Mouse (Mus musculus) embryonic facial prominence, embryonic 13.5 days (tissue): ENCODE data around the gene Map3k21. TPM values are rescaled to one million over a fixed set of nuclear protein-coding genes. Genes with fewer than 3 reads are reported as not detected.

Experiments
- ATAC-seq: fragments of 200-750 bp; cut with Nextera tagmentation; 2 replicates; pipeline ENCODE4 v1.8.0; 2017; ENCODE audit warnings: low read depth; ENCODE audit not compliant: insufficient number of reproducible peaks, insufficient read depth, low FRiP score, low TSS enrichment
- H3K27ac ChIP-seq: fragments of 300-500 bp; sonication (generic); 2 replicates; pipeline ENCODE4 v1.5.1; 2015; ENCODE audit warnings: moderate library complexity, mild to moderate bottlenecking, inconsistent platforms
- H3K27me3 ChIP-seq: fragments of 300-500 bp; sonication (generic); 2 replicates; pipeline ENCODE4 v1.6.1; 2015; ENCODE audit warnings: mild to moderate bottlenecking, inconsistent platforms
- H3K36me3 ChIP-seq: fragments of 300-500 bp; sonication (generic); 2 replicates; pipeline ENCODE4 v1.6.1; 2015; ENCODE audit warnings: mild to moderate bottlenecking, inconsistent platforms
- H3K4me1 ChIP-seq: fragments of 300-500 bp; sonication (generic); 2 replicates; pipeline ENCODE4 v1.6.1; 2015; ENCODE audit warnings: inconsistent platforms
- H3K4me2 ChIP-seq: fragments of 300-500 bp; sonication (generic); 2 replicates; pipeline ENCODE4 v1.6.1; 2015; ENCODE audit warnings: moderate library complexity, mild to moderate bottlenecking, inconsistent platforms
- H3K4me3 ChIP-seq: fragments of 300-500 bp; sonication (generic); 2 replicates; pipeline ENCODE4 v1.5.1; 2015; ENCODE audit warnings: mild to moderate bottlenecking, inconsistent platforms
- H3K9ac ChIP-seq: fragments of 300-500 bp; sonication (generic); 2 replicates; pipeline ENCODE4 v1.6.1; 2015; ENCODE audit warnings: mild to moderate bottlenecking, inconsistent platforms
- H3K9me3 ChIP-seq: fragments of 300-500 bp; sonication (generic); 2 replicates; pipeline ENCODE4 v1.6.1; 2016; ENCODE audit warnings: inconsistent platforms
- WGBS: fragments of 180-500 bp; shearing (Covaris S2); methylation state at CpG from one replicate; pipeline ENCODE4 v1.1.7; 2015; ENCODE audit warnings: mixed read lengths; 5-methylcytosine and 5-hydroxymethylcytosine counted together
- polyA plus RNA-seq: library from polyadenylated mRNA; unstranded; fragments of >200 nt; fragmentation: Nextera tagmentation; extraction: Ambion mirVana; gene quantifications from 2 replicates; pipeline ENCODE4 v1.2.1, GENCODE M21; 2015

The Map3k21 gene
- polyA plus RNA-seq, 1 experiment from 2014 or later: 0.14 TPM

DNA sequence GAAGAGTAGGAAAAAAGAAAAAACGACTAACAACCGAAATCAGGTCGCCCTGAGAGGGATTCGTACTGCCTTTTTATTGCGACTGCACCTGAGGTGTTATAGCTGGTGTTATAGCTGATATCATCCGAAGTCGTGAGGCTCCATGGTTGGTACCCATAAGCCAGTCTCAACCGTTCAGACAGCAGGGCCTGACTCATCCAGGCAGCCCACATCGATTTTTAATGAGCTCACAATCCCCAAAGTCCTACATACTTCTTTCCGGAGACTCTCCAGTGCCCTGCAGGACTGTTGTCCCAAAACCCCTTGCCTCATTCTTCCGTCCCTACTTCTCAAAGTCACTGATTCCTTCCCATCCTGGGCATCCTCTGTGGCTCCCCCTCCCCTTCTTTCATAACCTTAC is 12.9 kb upstream of the Map3k21 start:
- Histone ChIP-seq H3K4me3 (no peak overlapping the region), H3K27ac (no peak overlapping the region), H3K4me2 (no peak overlapping the region), H3K4me1 (peaks cover 10% of the 10 kb centered on the region), H3K27me3 (peaks cover 40% of the 10 kb centered on the region), H3K36me3 (no peaks in the 10 kb centered on the region), H3K9me3 (no peaks in the 10 kb centered on the region), H3K9ac (no peak overlapping the region)
- ATAC-seq: no peak
- 57% methylated on average over 11 of the region's 11 CpGs for WGBS

DNA sequence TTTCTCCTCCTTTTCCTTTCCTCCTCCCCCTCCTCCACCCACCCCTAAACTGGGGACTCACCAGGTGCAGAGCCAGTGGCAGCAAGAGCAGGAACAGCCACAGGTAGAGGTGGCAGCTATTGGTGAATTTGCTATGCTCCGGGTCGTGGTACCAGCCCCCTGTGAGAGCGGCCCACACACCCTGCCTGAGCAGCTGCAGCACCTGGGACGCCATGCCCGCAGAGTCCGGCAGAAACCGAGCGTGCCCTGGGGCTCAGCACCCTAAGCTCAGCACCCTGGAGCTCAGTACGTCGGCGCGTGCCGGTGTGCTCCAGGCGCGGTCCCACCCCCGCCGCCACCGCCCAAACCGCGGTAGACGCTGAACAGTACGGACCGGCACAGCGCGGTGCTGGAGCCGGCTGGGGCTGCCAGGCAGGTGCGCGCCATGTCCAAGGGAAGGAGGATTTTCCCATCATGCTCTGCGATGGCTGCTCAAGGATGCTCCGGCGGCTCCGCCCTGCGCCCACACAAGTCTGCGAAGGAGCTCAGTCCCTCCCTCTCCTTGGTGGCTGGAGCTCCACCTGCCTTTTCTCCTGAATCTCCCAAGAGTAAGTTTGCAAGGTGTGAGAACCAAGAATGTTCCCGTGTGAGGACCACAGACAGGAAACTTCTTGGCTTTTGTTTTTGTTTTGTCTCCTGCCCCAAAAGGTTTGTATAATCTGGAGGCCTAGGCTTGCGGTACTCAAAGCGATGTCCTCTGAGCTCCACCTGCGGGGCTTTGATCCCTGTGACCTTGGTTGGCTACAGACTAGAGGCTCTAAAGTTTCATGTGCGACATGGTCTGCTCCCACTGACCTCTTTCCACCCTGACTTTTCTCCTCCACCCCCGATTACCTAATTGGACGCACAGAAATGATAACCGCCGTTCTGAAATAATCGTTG is 12.1 kb upstream of the Map3k21 start, which contains the start of gene Pcnx2:
Gene Pcnx2, minus strand, starts transcription at position 450 of the 921 bp plus-strand sequence.
- H3K36me3 ChIP-seq: no peaks in the 10 kb centered on the region
- no peak within 1 kb of the TSS for H3K9ac ChIP-seq
- ATAC-seq: peak; percentile 37; the same call in 1 of the 2 replicates
- 6% methylated on average over 44 of the region's 44 CpGs for WGBS
- peaks cover 40% of the 10 kb centered on the region for H3K27me3 ChIP-seq
- H3K4me1 ChIP-seq: peaks cover 15% of the 10 kb centered on the region
- no peaks in the 10 kb centered on the region for H3K9me3 ChIP-seq
- H3K27ac ChIP-seq: no peak within 1 kb of the TSS
- peak within 1 kb of the TSS; percentile 31 for H3K4me3 ChIP-seq
- peak within 1 kb of the TSS; percentile 50 for H3K4me2 ChIP-seq

DNA sequence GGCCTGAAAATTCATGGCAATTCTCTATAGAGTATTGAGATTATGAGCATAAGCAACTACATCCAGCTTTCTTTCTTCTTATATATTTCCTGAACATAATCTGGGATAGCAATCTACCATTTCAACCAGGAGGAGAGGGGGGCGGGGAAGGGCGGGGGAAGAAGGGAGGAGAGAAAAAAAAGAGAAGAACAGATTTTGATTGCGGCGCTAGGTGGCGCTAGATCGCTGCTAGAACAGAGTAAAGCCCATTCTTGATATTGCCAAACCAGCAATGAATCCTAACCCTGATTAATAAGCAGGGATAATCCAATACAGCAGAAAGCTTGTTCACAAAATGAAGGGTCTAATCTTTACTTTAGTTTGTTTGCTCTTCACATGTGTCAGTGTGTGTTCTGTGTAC is 11.4 kb upstream of the Map3k21 start:
- ATAC-seq: no peak
- Histone ChIP-seq H3K4me1 (peaks cover 17% of the 10 kb centered on the region), H3K4me3 (no peak overlapping the region), H3K36me3 (no peaks in the 10 kb centered on the region), H3K9me3 (no peaks in the 10 kb centered on the region), H3K9ac (no peak overlapping the region), H3K4me2 (no peak overlapping the region), H3K27ac (no peak overlapping the region), H3K27me3 (peaks cover 40% of the 10 kb centered on the region)
- 1% methylated on average over 6 of the region's 6 CpGs for WGBS

DNA sequence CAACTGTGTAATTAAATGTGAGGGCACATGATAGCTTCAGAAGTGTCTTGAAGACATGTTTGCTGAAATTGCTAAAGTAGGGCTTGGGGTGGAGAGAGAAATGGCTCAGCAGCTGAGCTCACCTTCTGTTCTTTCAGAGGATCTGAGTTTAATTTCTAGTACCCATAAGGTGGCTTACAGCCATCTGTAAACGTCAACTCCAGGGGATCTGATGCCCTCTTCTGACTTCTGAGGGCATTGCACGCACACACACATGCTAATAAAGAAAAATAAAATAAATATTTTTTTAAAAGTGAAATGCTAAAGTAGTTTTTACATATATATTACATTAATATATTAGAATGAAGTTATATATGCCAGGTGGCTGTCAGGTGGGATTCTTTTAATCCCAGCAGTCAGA is 9.1 kb upstream of the Map3k21 start:
- H3K27me3 ChIP-seq: peaks cover 29% of the 10 kb centered on the region
- WGBS: 19% methylated on average over 2 of the region's 2 CpGs
- H3K4me1 ChIP-seq: peaks cover 19% of the 10 kb centered on the region
- no peak overlapping the region for H3K4me3 ChIP-seq
- no peak overlapping the region for H3K4me2 ChIP-seq
- no peak for ATAC-seq
- no peak overlapping the region for H3K27ac ChIP-seq
- no peak overlapping the region for H3K9ac ChIP-seq
- no peaks in the 10 kb centered on the region for H3K36me3 ChIP-seq
- H3K9me3 ChIP-seq: no peaks in the 10 kb centered on the region

DNA sequence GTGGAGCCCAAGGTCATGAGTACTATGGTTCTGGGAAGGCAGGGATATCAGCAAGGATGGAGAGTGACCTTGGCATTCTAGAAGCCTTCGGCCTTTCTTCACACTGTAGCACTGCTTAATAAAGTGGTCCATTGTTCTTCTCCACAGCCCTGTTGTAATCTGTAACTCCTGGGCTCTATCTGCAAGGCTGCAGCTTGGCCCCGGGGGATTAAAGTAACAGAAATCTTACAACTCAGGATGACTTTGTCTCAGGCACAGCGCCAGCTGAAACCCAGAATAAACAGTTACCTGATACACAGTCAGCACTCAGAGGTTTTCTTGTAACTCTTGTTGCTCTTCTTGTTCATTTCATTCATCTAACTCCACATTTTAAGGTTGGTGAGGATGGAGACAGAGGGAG is 7.7 kb upstream of the Map3k21 start:
- no peak overlapping the region for H3K4me2 ChIP-seq
- peaks cover 19% of the 10 kb centered on the region for H3K4me1 ChIP-seq
- H3K4me3 ChIP-seq: no peak overlapping the region
- H3K9me3 ChIP-seq: no peaks in the 10 kb centered on the region
- no peak overlapping the region for H3K9ac ChIP-seq
- no peak overlapping the region for H3K27ac ChIP-seq
- no peak for ATAC-seq
- H3K27me3 ChIP-seq: peaks cover 18% of the 10 kb centered on the region
- 20% methylated on average over 3 of the region's 3 CpGs for WGBS
- no peaks in the 10 kb centered on the region for H3K36me3 ChIP-seq

DNA sequence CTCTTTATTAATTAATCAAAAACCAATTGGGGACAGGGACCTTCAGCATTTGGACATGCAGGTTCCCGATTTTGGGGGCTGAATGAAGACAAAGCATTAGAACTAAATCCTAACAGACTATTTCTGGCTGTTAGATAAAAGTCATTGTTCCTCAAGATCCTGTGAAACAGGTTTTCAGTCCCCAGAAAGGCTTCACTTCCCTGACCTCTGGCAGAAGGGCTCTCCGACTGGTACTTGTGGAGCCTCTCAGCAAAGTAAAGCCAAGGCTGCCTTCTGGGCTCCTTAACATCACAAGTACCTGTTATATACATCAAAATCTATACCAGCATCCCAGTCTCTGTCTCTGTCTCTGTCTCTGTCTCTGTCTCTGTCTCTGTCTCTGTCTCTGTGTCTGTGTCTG is 4.9 kb upstream of the Map3k21 start:
- no peaks in the 10 kb centered on the region for H3K9me3 ChIP-seq
- H3K27me3 ChIP-seq: peaks cover 29% of the 10 kb centered on the region
- no peak overlapping the region for H3K9ac ChIP-seq
- no peaks in the 10 kb centered on the region for H3K36me3 ChIP-seq
- H3K4me2 ChIP-seq: no peak overlapping the region
- no peak for ATAC-seq
- peaks cover 17% of the 10 kb centered on the region for H3K4me1 ChIP-seq
- no peak overlapping the region for H3K4me3 ChIP-seq
- H3K27ac ChIP-seq: no peak overlapping the region
- 63% methylated on average over 2 of the region's 2 CpGs for WGBS

DNA sequence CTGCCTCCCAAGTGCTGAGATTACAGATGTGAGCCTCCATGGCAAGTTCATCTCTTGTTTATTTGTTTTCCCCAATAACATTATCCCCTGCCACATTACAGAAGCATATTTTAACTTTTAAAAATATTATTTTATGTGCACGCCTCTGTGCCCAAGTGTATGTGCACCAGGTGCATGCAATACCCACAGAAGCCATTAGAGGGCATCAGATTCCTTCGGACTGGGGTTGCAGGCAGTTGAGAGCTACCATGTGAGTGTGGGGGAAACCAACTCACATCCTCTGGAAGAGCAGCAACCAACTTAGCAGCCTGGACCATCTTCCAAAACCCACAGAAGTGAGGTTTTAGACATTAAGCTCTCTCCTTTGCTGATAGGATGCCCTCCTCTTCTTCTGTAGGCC is 2.9 kb upstream of the Map3k21 start:
- Histone ChIP-seq H3K9me3 (no peaks in the 10 kb centered on the region), H3K27me3 (peaks cover 49% of the 10 kb centered on the region), H3K4me1 (peaks cover 26% of the 10 kb centered on the region), H3K4me2 (no peak overlapping the region), H3K4me3 (no peak overlapping the region), H3K9ac (no peak overlapping the region), H3K36me3 (no peaks in the 10 kb centered on the region), H3K27ac (no peak overlapping the region)
- no peak for ATAC-seq
- WGBS: 77% methylated on average over 2 of the region's 2 CpGs

DNA sequence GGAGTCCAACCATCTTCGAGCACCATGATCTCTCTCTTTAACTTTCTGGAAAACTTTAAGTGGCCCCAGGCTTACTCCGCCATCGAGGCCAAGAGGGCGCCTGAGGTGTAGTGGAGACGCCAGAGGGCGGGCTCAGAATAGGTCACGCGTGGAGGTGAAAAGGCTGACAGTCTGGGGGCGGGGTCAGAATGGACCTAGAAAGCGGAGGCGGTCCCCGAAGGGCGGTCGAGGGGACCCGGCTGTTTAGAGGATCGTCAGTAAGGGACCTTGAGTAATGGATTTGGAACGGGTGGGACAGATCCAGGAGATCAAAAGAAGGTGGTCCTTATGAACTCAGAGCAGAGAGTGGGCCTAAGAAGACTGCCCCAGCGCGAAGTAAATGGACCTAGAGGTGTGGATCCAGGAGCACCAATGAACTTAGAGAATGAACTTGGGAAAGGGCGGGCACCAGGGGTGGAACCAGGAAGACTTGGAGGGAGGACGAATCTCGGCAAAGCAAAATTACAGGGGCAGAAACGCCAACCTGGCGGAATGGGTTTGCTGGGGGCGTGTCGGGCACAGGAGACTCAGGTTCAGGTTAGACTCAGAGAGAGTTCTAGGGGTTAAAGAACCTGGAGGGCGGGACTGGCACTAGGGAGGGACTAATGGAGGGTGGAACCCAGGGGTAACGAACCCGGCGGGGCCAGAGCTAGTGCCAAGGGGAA is 437 bp upstream of the Map3k21 start:
- H3K36me3 ChIP-seq: no peaks in the 10 kb centered on the region
- peak overlapping the region; percentile 57 for H3K4me3 ChIP-seq
- peaks cover 73% of the 10 kb centered on the region for H3K27me3 ChIP-seq
- H3K9me3 ChIP-seq: no peaks in the 10 kb centered on the region
- peak overlapping the region; percentile 100 for H3K4me2 ChIP-seq
- H3K27ac ChIP-seq: no peak overlapping the region
- ATAC-seq: peak; percentile 28; the same call in 1 of the 2 replicates
- WGBS: 5% methylated on average over 30 of the region's 30 CpGs
- H3K4me1 ChIP-seq: peaks cover 17% of the 10 kb centered on the region
- H3K9ac ChIP-seq: peak overlapping the region; percentile 64

DNA sequence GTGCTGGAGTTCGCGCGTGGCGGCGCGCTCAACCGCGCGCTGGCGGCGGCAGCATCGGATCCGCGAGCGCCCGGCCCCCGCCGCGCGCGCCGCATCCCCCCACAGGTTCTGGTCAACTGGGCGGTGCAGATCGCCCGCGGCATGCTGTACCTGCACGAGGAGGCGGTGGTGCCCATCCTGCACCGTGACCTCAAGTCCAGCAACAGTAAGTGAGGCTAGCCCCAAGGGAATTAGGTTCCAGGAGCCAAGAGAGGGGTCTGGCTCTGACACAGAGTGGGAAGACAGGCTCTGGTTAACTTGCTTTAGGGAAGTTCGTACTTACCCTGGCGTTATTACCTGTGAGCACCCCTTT is 955 bp downstream of the Map3k21 start:
- Histone ChIP-seq H3K36me3 (no peaks in the 10 kb centered on the region), H3K27me3 (peaks cover 73% of the 10 kb centered on the region), H3K4me1 (peaks cover 17% of the 10 kb centered on the region), H3K4me3 (peak overlapping the region; percentile 57), H3K4me2 (peak overlapping the region; percentile 100), H3K27ac (no peak overlapping the region), H3K9me3 (no peaks in the 10 kb centered on the region), H3K9ac (peak overlapping the region; percentile 64)
- WGBS: 3% methylated on average over 29 of the region's 31 CpGs
- no peak for ATAC-seq

DNA sequence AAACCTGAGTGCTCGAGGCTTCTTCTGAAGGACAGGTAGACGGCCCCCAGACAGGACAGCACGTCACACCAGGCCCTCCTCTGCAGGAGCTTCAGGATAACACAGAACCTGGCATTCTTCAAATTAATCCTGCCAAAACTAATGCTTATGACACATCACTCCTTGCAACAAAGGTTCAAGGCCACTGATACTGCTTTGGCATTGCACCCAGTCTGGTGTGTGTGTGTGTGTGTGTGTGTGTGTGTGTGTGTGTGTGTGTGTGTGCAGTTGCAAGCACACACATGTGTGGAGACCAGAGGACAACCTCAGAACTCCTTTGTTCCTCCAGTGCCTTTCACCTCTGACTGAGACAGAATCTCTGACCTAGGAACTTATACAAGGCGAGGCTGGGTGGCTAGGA is 3.0 kb downstream of the Map3k21 start:
- ATAC-seq: no peak
- Histone ChIP-seq H3K4me1 (peaks cover 17% of the 10 kb centered on the region), H3K27me3 (peaks cover 65% of the 10 kb centered on the region), H3K27ac (no peak overlapping the region), H3K4me2 (no peak overlapping the region), H3K9me3 (no peaks in the 10 kb centered on the region), H3K9ac (no peak overlapping the region), H3K36me3 (no peaks in the 10 kb centered on the region), H3K4me3 (no peak overlapping the region)
- WGBS: 77% methylated on average over 4 of the region's 4 CpGs

DNA sequence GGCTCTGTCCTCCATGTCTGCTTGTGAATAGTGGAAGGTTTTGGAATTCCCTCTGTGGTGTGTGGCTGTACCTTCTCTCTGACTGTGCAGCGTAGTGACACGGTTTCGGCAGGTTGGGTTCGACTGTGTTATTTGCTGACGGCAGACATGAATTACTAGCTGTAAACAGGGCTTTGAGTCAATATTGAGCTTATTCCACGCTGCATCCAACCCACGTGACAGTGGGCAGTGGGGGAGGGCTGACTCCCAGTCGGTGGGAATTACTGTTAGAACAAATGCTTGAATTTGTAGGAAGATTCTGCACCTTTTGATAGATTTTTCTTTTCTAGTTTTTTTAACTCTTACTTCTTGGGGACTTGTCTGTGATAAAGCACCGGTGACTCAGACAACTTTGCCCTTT is 4.1 kb downstream of the Map3k21 start:
- WGBS: 79% methylated on average over 9 of the region's 9 CpGs
- H3K4me1 ChIP-seq: peaks cover 17% of the 10 kb centered on the region
- H3K4me2 ChIP-seq: no peak overlapping the region
- no peaks in the 10 kb centered on the region for H3K9me3 ChIP-seq
- no peaks in the 10 kb centered on the region for H3K36me3 ChIP-seq
- H3K4me3 ChIP-seq: no peak overlapping the region
- no peak overlapping the region for H3K9ac ChIP-seq
- H3K27me3 ChIP-seq: peaks cover 53% of the 10 kb centered on the region
- H3K27ac ChIP-seq: no peak overlapping the region
- no peak for ATAC-seq

DNA sequence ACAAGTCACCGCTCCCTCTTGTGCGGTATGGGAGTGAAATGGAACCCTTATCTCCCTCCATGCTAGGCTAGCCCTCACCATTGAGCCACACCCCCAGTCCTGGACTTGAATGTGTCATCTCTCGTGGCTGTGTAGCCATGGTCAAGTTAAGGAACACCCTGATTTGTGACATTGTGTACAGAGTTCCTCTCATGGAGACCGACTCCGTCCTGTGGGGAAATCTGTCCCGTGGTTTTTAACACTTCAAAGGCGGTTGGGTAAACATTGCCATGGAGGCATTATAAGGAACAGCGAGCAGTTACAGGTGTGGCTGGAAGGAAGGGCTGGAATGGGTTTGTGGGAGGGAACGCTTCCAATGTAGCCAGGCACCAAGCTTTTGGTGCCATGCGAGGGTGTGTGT is 6.8 kb downstream of the Map3k21 start:
- Histone ChIP-seq H3K36me3 (no peaks in the 10 kb centered on the region), H3K9ac (no peak overlapping the region), H3K4me1 (0 out of 2 replicates have a peak, but pooled peaks cover 3% of the 10 kb centered on the region), H3K27ac (no peak overlapping the region), H3K9me3 (no peaks in the 10 kb centered on the region), H3K27me3 (peaks cover 27% of the 10 kb centered on the region), H3K4me3 (no peak overlapping the region), H3K4me2 (no peak overlapping the region)
- ATAC-seq: no peak
- WGBS: 72% methylated on average over 10 of the region's 10 CpGs
